ENCODE assay signal across 27 mouse cellular contexts in genomic region chr8:104123080-104123657, GRCm38 (mm10). TPM values are rescaled to one million over a fixed set of nuclear protein-coding genes. Genes with fewer than 3 reads are reported as not detected.
"Had no signal": no experiment of that assay in that cellular context is flagged by ENCODE, and none has a peak within 500 bp of the region (broad histone marks: within the 10 kb centered on the region; RNA-seq: fewer than 3 reads in every experiment).

No protein-coding gene starts in this region.

- H3K36me3 ChIP-seq: heart, embryonic 15.5 days; hindbrain, embryonic 12.5 days; limb, embryonic 13.5 days; limb, embryonic 15.5 days; liver, embryonic 12.5 days had no signal

- H3K9ac ChIP-seq: forebrain, postnatal 0 days; heart, embryonic 13.5 days; heart, embryonic 15.5 days; hindbrain, embryonic 12.5 days; hindbrain, embryonic 14.5 days; limb, embryonic 13.5 days; limb, embryonic 15.5 days; liver, embryonic 12.5 days; liver, embryonic 14.5 days had no signal

- ATAC-seq: forebrain, postnatal 0 days; hindbrain, embryonic 16.5 days; intestine, embryonic 16.5 days; liver, embryonic 12.5 days had no signal

- H3K4me1 ChIP-seq: hindbrain, embryonic 12.5 days; limb, embryonic 13.5 days; limb, embryonic 15.5 days; liver, embryonic 12.5 days had no signal

- H3K4me2 ChIP-seq: heart, embryonic 11.5 days; heart, embryonic 13.5 days; heart, embryonic 15.5 days; hindbrain, embryonic 12.5 days; hindbrain, embryonic 14.5 days; limb, embryonic 13.5 days; limb, embryonic 15.5 days; liver, embryonic 12.5 days had no signal

- H3K9me3 ChIP-seq: heart, embryonic 13.5 days; heart, embryonic 15.5 days; hindbrain, embryonic 12.5 days; limb, embryonic 13.5 days; limb, embryonic 15.5 days; liver, embryonic 12.5 days had no signal

- H3K27me3 ChIP-seq: heart, embryonic 13.5 days; heart, embryonic 15.5 days; hindbrain, embryonic 12.5 days; limb, embryonic 13.5 days; limb, embryonic 15.5 days; liver, embryonic 12.5 days had no signal

- H3K4me3 ChIP-seq: heart, adult 2 months; heart, embryonic 13.5 days; heart, embryonic 15.5 days; hindbrain, embryonic 12.5 days; left cerebral cortex, adult 2 months; limb, embryonic 13.5 days; limb, embryonic 15.5 days; liver, embryonic 12.5 days had no signal

- DNase-seq: forebrain, postnatal 0 days; gastrocnemius, postnatal 14 days; gastrocnemius, postnatal 36 days; heart, adult 11 months; heart, adult 2 months; heart, postnatal 14 days; heart, postnatal 36 days; kidney, adult 18-20 months; kidney, adult 8-10 months; kidney, postnatal 36 days; layer of hippocampus, adult 9-11 months; layer of hippocampus, postnatal 36 days; lung, adult 18-20 months had no signal

- H3K27ac ChIP-seq: heart, adult 2 months; heart, embryonic 13.5 days; heart, embryonic 15.5 days; hindbrain, embryonic 12.5 days; hindbrain, embryonic 14.5 days; left cerebral cortex, adult 2 months; limb, embryonic 13.5 days; limb, embryonic 15.5 days; liver, embryonic 12.5 days; liver, embryonic 14.5 days had no signal

RNA-seq across cellular contexts. Expression of gene Cdh5, which starts 21.7 kb away (rescaled TPM):
- total RNA-seq: hematopoietic stem cell, adult 5-6 weeks had no signal

RNA-seq across cellular contexts. Expression of gene Bean1, which starts 47.1 kb away (rescaled TPM):
- total RNA-seq: hematopoietic stem cell, adult 5-6 weeks; liver, adult 2 months had no signal
- polyA plus RNA-seq: liver, adult 2 months had no signal
